Mouse (Mus musculus) cerebellum, postnatal 10 days (tissue): ENCODE measurements at regions not wholly inside any gene's neighbourhood (a gene's known extent, or its start where the extent isn't known, plus 50 kb on each side); places are given as distances from the start of the nearest gene placed in this dataset.

Experiments used
- DNase-seq, 2 experiments: peaks; one replicate each; pipeline ENCODE4 v3.0.0; 2021; ENCODE audit warnings: mixed read lengths in 2 of 2

DNA sequence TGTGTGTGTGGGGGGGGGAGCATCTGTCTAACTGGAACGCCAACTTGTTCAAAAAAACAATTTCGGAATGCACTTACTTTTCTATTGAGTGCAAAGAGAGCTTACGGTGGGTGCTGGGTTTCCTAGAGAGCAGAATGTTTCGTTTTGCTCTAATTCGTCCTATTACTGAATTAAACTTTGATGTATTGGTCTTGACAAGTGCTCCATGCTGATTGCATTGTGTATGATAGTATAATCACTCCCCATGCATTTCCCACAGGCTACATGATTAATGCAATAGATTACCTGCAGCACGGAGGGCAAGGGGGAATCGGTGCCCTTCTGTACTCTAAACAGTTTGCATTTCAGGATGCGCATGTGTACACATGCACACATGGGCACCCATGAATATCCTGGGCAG, 283.7 kb upstream of the Smim15 start:
- DNase-seq: no peak

GRCm38 (mm10) chr13:107758327-107759095, 285.7 kb upstream of the Smim15 start:
- no peak for DNase-seq

- no peak for DNase-seq
Measured at GRCm38 (mm10) chr13:107752745-107753144, 291.5 kb upstream of the Smim15 start.

- no peak for DNase-seq
Measured at GRCm38 (mm10) chr13:107743464-107744218, 300.6 kb upstream of the Smim15 start.

GRCm38 (mm10) chr13:107736581-107736980, 307.7 kb upstream of the Smim15 start:
- no peak for DNase-seq

DNA sequence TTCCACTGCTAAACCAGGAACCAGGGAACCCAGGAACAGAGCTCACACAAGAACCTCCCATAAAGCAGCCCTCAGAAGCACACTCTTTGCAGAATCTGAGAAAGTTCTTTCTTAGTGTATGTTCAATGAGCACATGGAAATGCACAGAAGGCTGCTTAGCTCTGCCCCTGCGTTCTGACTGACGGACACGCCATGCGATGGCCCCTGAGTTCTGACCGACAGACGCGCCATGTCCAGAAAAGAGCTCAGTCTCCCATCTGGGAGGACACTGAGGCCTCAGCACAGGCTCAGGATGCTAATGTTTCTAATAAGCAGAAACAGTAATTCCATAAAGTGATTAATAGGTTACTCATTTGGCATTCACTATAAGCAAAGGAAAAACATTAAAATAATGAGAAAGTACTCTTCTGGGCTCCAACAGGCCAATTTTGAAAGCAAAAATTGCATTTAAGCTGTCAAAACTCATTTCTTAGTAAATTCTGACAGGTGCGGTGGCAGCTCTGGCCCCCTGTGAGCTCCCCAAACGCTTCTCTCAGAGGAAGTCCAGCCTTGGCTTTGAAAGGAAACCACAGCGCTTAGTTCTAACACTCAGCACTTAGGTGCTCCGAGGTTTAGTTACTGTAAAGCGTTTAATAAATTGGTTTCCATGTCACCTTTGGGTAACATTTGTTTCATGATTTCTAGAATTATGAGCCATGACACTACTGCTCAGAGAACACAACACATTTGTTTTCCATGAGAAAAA, 309.9 kb upstream of the Smim15 start:
- no peak for DNase-seq

- no peak for DNase-seq
Measured at GRCm38 (mm10) chr13:107730976-107731375, 313.3 kb upstream of the Smim15 start.

GRCm38 (mm10) chr13:107726491-107726890, 317.8 kb upstream of the Smim15 start:
- no peak for DNase-seq

GRCm38 (mm10) chr13:107721901-107722300, 322.3 kb upstream of the Smim15 start:
- no peak for DNase-seq

DNA sequence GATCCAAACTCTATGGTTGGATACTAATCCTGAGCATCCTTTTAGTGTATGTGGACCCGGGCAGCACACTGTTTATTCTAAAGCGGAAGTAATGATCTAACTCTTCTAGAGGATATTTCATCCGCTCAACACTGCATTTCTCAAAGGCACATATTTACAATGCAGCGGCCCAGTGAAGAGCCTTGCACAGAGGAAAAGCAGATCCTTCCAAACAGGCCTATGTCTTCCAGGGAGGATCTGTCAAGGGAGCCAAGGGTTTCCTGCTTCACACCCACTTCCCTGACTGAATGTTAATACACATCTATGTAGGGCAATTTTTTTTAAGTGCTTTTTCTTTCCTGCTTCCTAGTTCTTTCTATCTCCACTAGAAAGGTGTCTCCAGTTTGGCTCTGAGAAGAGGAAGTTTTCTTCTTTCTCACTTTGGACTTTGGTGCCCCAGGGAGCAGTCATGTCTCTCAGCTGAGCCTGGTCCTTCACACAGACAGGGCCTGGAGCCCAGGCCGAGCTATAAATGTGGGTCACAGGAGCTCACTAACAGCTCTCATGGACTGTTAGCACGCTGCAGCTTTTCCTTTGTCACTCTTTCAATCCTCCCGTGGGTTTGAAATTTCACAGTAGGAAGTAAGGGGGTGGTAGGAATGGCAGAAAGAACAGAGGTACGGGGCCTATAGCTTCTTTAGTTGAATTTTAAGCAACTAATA, 323.2 kb upstream of the Smim15 start:
- DNase-seq: no peak

GRCm38 (mm10) chr13:107718973-107719620, 325.1 kb upstream of the Smim15 start:
- no peak for DNase-seq

DNA sequence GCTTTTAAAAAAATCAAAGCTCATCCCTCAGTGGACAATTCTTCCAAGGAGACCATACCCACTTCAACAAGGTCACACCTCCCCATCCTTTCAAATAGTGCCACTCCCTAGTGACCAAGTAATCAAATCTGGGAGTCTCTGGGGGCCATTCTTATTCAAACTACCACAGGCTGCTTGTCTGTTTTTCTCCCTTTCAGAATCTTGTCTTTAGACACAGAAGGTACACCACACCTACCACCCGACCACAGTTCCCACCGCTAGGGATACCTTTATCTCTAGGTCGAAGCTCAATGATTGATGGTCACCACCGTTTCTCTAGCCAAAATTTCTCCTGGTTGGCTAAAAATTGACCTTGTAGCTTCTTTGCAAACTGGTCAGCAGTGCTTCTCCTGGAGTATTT, 328.6 kb upstream of the Smim15 start:
- no peak for DNase-seq

GRCm38 (mm10) chr13:107714001-107714400, 330.2 kb upstream of the Smim15 start:
- DNase-seq: peak; percentile 27 to 38

GRCm38 (mm10) chr13:107711341-107711994, 332.8 kb upstream of the Smim15 start:
- DNase-seq: no peak

DNA sequence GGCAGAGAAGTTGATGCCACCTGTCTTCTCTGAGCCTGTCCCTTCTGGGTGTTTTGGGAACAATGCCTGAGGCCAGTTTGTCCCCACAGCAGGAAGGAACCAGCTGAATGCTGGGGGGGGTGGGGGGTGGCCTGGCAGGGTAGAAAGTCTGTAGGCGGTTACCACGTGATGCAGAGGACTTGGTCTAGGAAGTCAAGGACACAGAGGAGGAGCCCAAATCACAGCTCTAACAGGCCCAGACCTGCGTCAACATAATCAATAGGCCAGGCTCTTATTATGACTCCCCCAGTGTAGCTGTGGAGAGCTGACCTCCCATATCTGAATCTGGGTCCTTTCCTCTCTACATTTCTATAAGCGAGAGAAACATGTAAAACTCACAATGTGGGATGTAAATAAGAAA, 333.9 kb upstream of the Smim15 start:
- no peak for DNase-seq

GRCm38 (mm10) chr13:107709828-107710227, 334.4 kb upstream of the Smim15 start:
- no peak for DNase-seq

GRCm38 (mm10) chr13:107703736-107704135, 340.5 kb upstream of the Smim15 start:
- no peak for DNase-seq

- peak; percentile 49 to 57 for DNase-seq
Measured at GRCm38 (mm10) chr13:107700268-107701139, 343.7 kb upstream of the Smim15 start.

GRCm38 (mm10) chr13:107699251-107699650, 345.0 kb upstream of the Smim15 start:
- no peak for DNase-seq

DNA sequence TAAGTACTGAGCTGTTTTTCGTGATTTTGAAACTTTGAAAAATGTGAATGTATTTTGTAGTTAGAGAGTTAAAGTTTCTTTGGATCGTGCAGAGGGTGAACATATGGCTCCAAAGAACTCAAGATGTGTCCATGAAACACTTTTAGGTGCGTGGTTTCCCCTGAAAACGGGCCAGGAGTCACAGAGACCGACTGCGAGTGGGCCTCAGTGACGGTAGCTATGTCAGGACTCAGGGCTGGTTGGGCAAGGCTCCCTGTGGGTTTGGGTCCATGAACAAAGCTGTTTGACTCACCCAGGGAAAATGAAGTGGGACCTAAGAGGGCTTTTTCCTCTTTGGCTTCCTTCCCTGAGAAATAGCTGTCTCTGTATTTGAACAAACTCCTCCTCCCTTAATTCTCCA, 345.9 kb upstream of the Smim15 start:
- DNase-seq: no peak
